Mouse (Mus musculus) testis, adult 2 months (tissue): ENCODE results near the gene Mgst3.

ENCODE experiments used
- CTCF ChIP-seq: fragments of 200-500 bp; IDR thresholded peaks from 2 replicates; pipeline ENCODE4 v1.5.1; 2012; ENCODE audit warnings: low read depth, mild to moderate bottlenecking, inconsistent platforms, low read length, moderate library complexity; ENCODE audit not compliant: control insufficient read depth, insufficient read depth, insufficient replicate concordance
- POLR2A ChIP-seq: fragments of 200-500 bp; IDR thresholded peaks from 2 replicates; pipeline ENCODE4 v1.6.1; 2012; ENCODE audit warnings: low read depth, mild to moderate bottlenecking, inconsistent platforms, low read length, moderate library complexity; ENCODE audit not compliant: control insufficient read depth

GRCm38 (mm10) chr1:167384156-167384555, 9.5 kb downstream of the Mgst3 start:
- TF ChIP-seq POLR2A: no peak
- TF ChIP-seq CTCF: no peak
